Mouse (Mus musculus): ENCODE results near the gene Ly75.

Ly75 gene

GRCm38 (mm10) chr2:60322031-60322726 is 60.9 kb downstream of the Ly75 start:
- DNase-seq, result no peak

GRCm38 (mm10) chr2:60303796-60304195 is 79.3 kb downstream of the Ly75 start:
- DNase-seq, result no peak

DNA sequence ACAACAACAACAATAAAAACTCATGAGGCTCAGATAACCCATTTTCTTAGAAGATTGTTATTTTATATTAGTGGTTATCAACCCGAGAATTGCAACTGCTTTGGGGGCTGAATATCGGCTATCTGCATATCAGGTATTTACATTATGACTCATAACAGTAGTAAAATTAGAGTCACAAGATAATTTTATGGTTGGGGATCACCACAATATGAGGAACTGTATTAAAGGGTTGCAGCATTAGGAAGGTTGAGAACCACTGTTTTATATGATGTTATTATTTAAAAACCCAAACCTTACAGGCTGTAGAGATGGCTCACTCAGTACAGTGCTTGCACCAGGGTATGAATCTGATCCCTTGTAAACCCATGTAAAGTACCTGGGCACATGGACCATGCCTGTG is 83.8 kb downstream of the Ly75 start:
- DNase-seq, result no peak

- no peak for DNase-seq
These were observed 84.8 kb downstream of the Ly75 start for GRCm38 (mm10) chr2:60298266-60298665.

DNA sequence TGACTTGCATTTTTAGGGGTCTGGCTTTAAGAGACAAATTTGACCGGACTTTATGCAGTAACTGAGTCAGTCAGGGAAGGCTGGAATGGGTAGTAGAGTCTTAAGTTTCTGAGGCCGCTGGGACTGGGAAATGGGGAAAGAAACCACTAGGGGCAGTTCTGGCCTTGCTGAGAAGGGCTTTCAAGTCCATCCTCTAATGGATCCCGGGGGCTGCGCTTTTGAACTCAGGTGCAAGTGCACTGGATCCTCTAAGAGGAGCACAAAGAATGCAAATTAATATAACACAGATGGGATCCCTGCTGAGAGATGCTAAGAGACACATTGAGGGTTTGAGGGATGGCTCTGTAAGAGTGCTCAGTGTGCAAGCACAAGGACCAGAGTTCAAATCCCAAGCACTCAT is 91.7 kb downstream of the Ly75 start:
- no peak for DNase-seq

GRCm38 (mm10) chr2:60289451-60289850 is 93.7 kb downstream of the Ly75 start:
- DNase-seq, result no peak

DNA sequence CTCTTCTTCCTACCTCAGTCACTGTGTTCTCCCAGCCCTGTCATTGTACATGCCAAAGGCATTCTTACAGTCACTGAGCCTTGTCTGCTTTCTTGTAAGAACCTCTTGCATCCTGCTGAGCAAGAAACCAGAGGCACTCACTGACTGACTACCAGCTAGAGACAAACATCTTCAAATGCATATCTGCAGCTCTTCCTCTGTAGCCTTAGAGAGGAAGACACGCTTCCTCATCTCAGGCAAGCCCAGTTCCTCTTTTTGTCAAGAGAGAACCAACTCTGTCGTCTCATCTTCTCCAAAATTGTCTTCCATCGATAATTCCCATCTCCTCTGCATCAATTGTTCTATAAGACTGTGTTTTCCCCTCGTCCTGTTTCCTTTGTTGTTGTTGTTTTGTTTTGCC is 94.5 kb downstream of the Ly75 start:
- DNase-seq, result no peak

DNA sequence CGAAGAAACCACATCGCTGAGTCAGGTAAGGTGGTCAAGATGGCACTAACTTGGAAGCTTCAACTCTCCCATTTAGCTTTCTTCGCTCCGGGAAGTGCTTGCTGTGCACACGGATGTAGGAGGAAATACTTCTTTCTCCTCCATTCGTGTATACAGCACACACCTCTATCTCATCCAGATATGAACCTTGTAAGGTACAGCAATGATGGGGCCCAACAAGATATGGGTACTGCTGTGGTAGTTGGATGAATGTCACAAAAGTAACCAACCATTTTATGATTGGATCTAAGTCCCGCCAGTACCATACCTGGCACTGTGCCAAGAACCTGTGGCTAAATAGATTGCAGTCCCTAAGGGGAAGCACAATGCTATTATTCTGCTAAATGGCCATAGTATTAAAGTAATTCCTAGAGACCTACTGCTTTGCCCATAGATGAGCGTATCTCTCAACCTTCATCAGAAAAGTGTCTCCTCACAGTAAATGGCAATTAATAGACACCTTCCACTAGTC is 97.9 kb downstream of the Ly75 start:
- DNase-seq, result no peak

GRCm38 (mm10) chr2:60284467-60284821 is 98.7 kb downstream of the Ly75 start, which contains the start of gene Cd302:
Gene Cd302 (minus strand): TSS chr2:60284488.
- peak; percentile 12 for DNase-seq

DNA sequence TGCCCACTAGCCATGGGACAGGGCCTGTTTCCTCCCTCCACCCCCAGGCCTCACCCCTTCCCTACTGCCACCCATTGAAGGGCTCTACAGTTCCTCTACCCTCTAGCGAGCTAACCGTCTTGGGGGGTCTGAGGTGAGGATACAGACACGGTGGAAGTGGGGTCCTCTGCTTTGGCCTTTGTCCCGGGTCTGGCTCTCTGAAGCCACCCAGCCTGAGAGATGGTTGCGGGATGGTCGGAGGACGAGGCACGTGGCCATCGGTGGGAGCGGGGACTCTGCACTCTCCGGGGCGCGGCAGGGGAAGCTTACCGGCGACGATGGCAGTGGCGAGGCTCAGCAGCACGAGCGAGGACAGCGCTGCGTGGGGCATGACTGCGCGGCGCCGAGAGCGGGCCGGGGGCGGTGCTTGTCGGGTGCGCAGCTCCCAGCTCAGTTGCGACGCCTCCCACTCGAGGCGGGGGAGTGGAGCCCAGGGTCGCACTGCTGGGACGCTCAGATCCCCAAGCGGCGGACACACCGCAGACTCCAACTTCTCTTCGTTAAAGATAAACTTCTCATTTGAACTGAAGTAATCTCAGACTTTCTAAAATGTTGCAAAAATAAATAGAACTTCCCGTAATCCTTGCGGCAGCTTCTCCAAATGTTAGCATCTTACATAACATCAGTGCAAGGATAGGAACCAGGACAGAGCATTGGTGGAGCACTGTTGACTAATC is 99.2 kb downstream of the Ly75 start:
- DNase-seq, result peak; percentile 85

DNA sequence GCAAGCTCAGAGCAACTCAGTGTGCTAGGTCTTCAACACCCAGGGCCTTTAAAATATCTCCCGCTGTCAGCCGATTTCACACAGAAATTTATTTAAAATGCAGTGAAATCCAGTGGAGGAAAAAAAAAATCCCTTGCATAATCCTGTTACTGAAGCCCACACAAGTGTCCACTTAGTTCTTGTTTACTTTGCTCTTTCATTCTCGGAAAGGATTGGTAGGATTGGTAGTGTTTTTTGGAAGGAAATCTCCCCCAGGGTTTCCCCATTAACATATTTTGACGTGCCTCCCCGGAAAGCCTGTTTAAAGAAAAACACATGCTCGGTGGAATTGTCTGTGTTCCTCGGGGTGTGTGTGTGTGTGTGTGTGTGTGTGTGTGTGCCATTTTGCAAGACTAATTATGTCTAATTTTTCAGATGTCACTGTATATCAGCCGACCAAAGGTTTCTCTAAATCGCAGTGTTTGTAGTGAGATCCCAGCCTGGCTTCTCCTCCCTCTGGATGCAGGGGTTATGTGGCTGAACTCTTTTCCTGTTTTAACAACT is 99.8 kb downstream of the Ly75 start:
- DNase-seq, result peak; percentile 20

DNA sequence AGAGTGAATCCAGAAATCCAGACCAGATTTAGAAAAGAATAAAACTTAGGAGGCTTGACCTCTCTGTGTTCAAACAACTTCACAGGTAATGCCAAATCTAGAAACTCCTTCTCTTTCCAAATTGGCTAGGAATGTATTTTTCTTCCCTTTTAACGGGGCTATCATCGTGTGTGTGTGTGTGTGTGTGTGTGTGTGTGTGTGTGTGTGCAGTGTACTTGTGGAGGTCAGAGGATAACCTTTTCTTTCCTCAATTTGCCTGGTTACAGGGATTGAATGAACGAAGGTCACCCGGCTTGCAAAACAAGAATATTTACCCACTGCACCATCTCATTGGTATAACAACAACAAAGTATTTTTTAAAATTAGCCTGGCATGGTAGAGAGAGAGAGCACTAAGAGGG is 100.5 kb downstream of the Ly75 start:
- no peak for DNase-seq

GRCm38 (mm10) chr2:60278627-60279026 is 104.5 kb downstream of the Ly75 start:
- no peak for DNase-seq

GRCm38 (mm10) chr2:60269856-60270479 is 113.1 kb downstream of the Ly75 start:
- peak; percentile 56 for DNase-seq

DNA sequence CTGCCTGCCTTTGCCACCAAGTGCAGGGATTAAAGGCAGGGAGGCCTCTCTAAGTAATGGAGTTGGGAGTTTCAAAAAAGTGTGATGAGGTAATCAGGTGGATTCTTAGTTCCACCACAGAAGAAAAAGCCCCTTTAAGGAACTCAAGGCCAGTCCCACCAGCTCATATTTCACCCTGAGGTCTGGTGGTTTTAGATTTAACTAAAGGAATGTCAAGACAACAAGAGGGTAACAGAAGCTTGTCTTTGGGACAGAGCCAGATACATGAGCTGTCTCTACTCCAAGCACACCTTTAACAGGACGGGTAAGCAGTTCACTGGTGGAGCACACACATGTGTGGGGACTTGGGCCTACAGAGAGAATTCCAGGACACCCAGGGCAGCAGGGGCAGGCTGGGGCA is 115.5 kb downstream of the Ly75 start:
- peak; percentile 21 for DNase-seq

- DNase-seq, result peak; percentile 19
These were observed 122.3 kb downstream of the Ly75 start for GRCm38 (mm10) chr2:60260621-60261350.

DNA sequence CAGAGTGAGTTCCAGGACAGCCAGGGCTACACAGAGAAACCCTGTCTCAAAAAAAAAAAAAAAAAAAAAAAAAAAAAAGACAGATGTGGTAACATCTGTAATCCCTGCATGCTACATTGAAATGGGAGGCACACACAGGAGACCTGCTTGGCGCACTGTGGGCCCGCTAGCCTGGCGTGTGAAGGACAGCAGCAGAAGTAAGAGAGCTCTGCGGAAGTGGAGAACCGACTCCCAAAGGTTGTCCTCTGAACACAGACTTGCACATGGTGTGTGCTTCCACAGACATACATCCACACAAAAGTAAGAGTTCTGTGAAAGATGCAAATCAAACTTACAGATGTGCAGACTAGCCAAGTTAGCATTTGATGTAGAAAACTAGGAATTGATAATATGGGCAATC is 123.9 kb downstream of the Ly75 start:
- no peak for DNase-seq

GRCm38 (mm10) chr2:60256751-60257150 is 126.4 kb downstream of the Ly75 start:
- DNase-seq, result no peak

DNA sequence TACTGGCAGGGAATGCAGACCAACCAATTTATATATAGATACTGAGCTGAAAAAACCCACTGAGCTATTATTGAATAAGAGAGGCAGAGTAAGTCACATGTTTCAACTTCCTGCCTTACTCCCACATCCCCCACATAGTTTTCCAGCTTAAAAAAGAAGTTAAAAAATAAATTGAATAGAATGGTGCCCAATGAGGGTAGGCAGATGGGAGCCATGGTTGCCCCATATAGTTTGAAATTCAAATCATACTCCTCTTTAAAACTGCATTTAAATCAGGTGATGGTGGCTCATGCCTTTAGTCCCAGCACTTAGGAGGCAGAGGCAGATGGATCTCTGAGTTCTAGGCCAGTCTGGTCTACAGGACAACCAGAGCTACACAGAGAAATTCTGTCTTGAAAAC is 129.6 kb downstream of the Ly75 start:
- no peak for DNase-seq

DNA sequence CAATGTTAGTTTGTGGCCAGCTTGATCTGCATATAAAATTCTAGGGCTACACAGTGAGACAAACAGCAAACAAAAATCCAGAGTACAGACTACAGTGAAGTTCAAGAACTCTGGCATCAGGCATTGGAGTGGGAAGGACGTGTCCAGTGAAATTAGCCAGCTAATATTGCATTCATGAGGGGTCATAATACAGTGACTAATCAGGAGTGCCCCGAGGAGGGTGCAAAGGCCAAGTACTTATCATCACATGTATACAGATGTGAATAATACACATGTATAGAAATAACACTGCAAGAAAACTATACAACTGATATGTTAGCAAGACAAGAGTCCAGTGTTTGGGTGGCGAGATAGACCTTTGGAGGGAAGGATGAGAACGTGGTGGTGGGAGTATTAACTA is 130.3 kb downstream of the Ly75 start:
- DNase-seq, result no peak

Measured in kidney, postnatal 14 days (tissue).